Mouse (Mus musculus) gastrocnemius, postnatal 36 days (tissue): ENCODE data around the gene Inhbc. TPM values are rescaled to one million over a fixed set of nuclear protein-coding genes. Genes with fewer than 3 reads are reported as not detected.

Experiments
- DNase-seq, 2 experiments: peaks; one replicate each; pipeline ENCODE4 v3.0.0; 2022
- intact Hi-C: fragments of 180-260 bp; cut with DNase I; formaldehyde crosslinking; loops from one replicate; pipeline ENCODE4 v1.15.1; 2025
- long read RNA-seq, 2 experiments: library from polyadenylated mRNA; stranded (forward); transcript quantifications; one replicate each; pipeline ENCODE4 v2.0.0; 2021
- total RNA-seq, 2 experiments: library from RNA; stranded (reverse); gene quantifications; 2 replicates each; pipeline ENCODE4 v1.2.3; 2021

Inhbc gene
- not detected for total RNA-seq
- long read RNA-seq, experiment 1, result 0 reads
- long read RNA-seq, experiment 2, result 0 reads

DNA sequence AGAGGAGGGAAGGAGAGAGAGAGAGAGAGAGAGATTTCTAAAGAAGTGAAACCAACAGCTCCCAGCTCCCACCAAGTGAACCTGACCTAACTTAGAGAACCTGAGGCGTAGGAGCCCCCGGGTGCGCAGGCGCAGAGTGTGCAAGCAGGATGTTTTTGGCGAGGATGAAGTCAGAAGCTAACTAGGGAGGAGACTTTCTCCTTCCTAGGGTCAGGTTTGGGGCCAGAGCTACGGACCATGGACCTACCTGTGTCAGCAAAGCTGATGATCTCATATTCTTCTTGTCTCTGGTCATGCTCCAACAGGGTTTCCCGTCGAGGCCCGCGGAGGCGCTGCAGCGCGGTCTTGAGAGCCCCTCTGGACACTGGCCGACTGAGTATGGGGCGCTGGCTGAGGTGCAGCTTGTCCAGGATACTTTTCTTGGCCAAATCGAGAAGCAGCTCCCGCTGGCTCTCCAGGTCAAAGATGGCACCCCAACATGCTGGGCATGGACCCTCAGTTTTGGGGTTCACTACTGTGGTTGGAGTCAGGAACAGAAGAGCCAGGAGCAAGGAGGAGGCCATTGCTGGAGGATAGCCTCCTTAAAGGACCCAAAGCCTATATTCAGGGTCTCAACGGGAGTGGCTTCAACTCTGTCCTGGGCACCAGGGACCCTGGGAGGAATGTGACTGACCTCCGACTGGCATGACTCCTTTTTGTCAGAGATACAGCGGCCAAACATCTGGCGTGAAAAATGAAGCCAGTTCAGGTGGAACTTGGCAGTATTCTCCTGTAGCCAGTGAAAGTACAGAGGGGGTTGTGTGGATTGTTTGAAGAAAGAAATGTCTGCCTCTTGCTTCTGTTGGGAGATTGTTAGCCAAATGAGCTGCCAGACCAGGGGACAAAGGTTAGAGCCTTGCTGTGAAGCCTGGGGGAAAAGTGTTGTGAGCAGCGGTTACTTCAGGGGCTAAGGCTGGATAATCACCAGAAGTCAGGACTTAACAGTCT is at the start of gene Inhbc:
Gene Inhbc (minus strand): TSS at position 598 of the 987 bp plus-strand sequence.
- no peak for DNase-seq
- intact Hi-C loops, result no loop called here

DNA sequence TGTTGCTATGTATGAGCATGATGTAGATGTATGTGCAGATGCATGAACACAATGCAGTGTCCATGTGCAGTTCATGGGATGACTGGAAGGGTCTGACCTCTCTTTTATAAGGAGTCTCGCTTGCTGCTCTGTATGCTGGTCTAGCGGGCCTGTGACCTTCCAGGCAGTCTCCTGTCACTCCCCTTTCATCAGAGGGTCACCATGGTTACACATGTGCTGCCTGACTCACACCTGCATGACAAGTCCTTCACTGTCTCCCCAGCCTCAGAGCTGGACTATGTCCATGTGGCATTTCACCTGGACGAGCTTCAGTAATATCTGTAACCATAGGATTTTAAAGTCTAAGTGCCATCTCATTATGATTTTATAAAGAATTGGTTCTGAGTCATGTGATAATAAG is 43.9 kb upstream of the Inhbc start:
- intact Hi-C loops, result no loop called here
- DNase-seq, result no peak

DNA sequence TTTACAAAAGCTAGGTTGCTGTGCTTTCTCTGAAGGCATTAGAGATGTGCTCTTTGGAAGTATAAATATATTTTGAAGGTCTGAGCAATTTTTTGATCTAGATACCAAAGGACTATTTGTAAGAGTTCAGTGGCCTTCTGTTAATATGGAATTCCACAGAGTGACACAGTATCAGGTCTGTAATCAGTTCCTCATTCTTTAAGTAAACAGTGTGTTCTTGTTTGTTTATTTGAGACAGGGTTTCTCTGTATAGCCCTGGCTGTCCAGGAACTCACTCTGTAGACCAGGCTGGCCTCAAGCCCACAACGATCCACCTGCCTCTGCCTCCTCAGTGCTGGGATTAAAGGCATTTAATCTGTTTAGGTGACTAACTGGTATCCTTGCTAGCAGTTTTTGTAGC is 43.4 kb upstream of the Inhbc start:
- DNase-seq, result no peak
- intact Hi-C loops, result no loop called here

DNA sequence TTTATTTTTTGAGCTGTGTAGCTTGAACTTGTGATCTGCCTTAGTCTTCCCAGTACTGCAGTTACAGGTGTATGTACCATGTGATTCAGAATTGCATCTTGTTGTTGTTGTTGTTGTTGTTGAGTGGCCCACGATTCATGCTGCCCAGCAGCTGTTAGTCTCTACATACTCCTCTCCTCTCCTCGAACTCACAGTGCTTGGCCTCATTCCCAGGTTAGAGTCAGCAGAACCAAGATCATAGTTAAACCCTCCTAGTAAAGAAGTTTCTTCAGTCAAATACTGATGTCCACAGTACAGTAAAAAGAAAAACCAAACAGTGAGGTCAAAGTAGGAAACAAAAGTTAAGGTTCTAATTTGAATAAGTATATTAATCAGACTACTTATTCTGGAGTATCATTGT is 42.5 kb upstream of the Inhbc start:
- intact Hi-C loops, result no loop called here
- DNase-seq, result no peak

DNA sequence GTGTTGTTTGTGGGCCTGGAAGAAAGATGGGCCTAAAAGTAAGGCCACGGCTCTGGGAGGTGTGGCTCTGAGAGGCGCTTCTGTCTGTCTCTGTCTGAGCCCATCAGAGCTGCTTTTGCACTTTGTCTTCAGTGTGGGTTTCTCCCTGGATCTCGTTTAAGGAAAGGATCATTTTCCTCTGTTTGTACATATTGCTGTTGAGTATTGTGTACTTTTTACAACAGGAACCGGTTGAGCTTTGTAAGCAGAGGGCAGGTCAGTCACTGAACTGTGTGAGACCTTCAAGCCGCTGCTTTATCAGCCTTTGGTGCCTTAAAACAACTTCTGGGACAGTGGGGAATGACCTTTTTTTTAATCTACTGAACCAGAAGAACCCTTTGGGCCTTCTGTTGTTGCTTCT is 41.9 kb upstream of the Inhbc start:
- intact Hi-C loops, result no loop called here
- no peak for DNase-seq

DNA sequence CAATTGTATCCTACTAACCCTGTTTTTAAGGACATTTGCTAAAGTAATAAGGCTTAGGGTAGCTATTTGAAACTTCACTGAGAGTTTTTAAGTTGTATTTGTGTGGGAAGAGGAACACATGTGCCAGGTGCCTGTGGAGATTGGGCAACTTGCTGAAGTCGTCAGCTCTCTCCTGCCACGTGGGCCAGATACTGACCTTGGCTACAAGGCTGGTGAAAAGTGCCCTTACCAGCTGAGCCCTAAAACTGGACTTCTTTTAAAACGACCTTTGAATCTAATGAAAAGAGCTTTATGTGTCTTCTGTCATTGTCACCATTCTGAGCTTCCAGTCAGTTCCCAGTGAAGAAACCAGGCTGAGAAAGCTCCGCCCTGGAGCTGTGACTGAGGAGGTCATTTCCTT is 37.2 kb upstream of the Inhbc start:
- DNase-seq, result no peak

DNA sequence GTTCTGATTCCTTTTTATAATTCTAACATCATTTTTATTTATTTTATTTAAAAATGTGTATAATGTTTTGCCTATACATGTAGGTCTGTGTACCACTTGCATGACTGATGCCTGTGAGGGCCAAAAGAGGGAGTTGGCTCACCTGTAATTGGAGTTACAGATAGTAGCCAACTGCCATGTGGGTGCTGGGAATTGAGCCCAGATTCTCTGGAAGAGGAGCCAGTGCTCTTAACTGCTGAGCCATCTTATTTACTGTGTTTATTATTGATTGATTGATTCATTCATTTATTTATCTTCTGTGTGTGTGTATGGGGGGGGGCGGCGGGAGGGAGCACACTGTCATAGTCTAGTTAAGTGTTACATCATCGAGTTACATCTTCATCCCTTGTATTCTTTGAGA is 34.5 kb upstream of the Inhbc start:
- no peak for DNase-seq
- intact Hi-C loops, result no loop called here

More for the DNA sequence above, 37.2 kb upstream of the Inhbc start:
- intact Hi-C loops, result no loop called here

DNA sequence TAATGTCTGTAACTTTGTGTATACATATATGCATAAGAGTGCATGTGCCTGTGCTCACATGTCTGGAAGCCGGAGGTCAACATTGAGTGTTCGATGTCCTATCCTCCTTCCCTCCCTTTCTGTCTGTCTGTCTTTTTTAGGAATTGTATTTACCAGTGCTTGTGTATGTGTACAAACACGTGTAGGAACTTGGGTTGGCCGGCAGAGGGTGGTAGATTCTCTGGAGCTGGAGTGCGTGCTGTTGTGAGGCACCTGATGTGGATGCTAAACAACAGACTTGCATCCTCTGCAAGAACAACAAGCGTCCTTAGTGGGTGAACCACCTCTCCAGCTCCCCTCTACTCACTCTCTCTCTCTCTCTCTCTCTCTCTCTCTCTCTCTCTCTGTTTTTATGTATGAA is 21.5 kb upstream of the Inhbc start:
- no peak for DNase-seq
- intact Hi-C loops, result no loop called here

DNA sequence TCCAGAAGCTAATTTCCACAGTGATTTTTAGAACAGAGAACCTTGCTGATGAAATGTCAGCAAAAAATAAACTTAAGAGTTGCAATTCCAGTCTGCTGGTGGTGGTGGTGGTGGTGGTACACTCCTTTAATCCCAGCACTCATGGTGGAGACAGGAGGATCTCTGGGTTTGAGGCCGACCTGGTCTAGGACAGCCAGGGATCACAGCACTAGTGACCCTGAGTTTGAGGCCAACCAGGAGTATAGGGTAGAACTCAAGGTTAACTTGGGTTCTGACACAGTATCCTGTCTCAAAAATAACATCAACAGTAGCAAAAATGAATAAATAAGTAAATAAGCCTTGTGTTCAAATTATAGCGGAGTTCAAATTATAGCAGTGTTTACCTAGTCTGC is 11.5 kb upstream of the Inhbc start:
- intact Hi-C loops, result no loop called here
- no peak for DNase-seq

DNA sequence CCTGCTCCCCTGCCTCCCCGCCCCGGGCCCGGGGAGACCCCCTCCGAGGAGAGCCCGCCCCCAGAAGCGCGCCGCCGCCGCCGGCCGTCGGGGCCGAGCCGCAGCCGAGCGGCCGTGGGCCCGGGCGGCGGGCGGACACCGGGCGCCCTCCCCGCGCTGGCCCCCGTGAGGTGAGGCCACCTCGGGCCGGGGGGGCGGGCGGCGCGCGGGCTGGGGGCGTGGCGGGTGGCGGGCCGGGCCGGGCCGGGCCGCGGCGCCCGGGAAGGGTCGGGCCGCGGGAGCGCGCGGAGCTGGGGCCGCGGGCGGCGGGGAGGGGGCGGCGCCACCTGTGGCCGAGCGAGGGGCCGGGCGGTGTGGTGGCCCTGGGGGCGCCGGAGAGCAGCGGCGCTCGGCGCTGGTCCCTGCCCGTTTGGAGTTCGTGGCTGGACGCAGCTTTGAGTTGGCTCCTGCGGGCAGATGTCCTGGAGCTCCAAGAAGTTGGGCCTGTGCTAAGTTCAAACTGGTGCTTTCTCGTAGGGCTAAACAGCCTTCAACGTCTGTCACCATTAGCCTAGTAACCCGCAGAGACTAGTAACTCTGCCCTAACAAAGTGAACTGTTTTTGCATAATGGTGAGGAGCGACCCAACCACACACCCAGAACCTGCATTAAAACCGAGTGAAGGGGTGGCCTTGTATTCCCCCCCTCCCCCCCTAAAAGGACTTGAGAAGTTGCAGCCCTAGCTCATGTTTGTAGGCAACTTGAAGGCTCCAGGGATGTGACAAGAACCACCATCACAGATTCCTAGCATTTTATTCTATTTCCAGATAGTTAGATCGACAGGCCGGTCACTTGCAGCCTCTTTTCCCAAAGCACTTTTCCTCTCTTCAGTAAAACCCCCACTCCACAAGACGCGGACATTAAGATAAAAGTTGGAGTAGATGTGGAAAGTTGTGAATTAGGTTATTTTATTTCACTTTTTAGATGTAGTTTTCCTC is 10.8 kb upstream of the Inhbc start:
- intact Hi-C loops, result no loop called here
- peak; percentile 43 to 47 for DNase-seq

DNA sequence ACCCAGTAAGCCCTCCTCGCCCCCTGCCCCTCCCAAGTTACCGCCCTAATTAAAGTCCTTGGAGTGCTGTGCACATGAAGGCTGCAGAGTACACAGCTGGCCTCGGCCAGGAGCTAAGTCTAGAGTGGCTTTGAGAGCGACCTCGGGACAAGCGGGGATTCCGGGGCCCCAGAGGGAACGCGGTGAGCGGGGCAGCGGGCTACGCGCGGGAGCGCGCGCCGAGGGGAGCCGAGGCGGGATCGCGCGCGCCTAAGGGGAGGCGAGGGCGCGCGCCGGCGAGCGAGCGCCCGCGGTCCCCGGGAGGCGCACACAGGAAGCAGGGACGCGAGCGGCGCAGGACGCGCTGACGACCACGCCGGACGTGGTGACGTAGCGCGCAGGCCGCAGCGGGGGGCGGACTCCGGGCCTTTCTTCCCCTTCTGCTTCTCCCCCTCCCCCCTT is 10.0 kb upstream of the Inhbc start, which contains the start of gene R3hdm2:
Gene R3hdm2 (plus strand): TSS at position 77 of the 441 bp plus-strand sequence.
- intact Hi-C loops, result no loop called here
- DNase-seq, result peak; percentile 83 to 85

DNA sequence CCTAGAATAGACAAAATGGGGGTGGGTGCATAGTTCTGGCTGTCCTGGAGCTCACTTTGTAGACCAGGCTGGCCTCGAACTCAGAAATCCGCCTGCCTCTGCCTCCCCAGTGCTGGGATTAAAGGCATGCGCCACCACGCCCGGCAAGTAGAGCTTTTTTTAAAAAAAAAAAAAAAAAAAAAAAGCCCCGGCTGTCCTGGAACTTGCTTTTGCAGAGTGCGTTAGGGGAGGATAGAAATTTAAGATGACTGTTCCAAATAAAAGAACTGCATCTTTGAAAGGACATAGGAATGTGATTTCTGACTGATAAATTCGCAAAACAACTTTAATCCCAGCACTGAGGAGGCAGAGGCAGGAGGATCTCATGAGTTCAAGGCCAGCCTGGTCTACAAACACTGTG is 9.4 kb upstream of the Inhbc start:
- DNase-seq, result no peak
- intact Hi-C loops, result no loop called here

DNA sequence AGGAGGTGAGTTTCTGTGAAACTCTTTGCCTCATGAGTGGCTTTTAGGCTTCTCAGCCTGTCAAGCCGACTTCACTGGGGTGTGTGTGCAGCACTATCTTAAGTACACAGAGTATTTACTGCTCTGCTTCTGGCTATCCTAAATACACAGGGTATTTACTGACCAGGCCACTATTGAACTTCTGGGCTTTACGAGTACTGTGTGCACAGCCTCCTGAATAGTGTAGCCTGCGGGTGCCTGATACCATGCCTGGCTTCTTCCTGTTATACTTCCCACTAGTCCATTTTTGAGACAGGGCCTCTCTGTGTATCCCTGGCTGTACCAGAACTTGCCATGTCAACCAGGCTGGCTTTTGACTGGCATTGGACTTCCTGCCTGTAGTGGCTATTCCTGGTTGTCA is 7.5 kb upstream of the Inhbc start:
- intact Hi-C loops, result no loop called here
- DNase-seq, result no peak

DNA sequence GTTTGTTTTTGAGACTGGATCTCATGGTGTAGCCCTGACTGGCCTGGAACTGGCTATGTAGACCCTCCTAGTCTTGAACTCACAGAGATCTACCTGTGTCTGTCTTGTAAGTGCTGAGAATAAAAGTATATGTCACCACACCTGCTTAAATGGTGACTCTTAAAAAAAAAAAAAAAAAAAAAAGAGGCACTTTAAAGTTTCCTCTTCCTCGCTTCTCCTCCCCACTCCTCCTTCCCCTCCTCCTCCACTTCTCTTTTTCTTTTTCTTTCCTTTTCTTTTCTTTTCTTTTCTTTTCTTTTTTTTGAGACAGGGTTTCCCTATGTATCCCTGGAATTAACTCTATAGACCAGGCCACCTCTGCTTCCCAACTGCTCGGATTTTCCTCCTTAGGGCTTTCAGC is 792 bp upstream of the Inhbc start:
- intact Hi-C loops, result no loop called here
- no peak for DNase-seq

DNA sequence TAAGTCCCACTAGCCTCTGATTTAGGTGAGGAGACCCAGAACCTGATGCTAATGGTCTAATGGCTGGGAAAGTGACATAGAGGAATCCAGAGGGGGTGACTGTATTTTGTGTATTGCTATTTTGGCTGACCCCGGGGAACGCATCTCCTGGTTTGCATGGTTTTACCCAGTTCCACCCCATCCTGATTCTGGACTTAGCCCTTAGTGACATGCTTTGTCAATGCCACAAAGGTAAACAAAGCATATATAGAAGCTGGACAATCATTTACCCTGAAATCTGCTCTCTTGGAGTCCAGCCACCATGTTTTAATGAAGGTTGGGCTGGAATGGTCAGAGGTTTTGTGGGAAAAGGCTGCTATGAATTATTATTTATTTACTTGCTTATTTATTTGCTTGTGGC is 2.0 kb downstream of the Inhbc start:
- no peak for DNase-seq
- intact Hi-C loops, result no loop called here

DNA sequence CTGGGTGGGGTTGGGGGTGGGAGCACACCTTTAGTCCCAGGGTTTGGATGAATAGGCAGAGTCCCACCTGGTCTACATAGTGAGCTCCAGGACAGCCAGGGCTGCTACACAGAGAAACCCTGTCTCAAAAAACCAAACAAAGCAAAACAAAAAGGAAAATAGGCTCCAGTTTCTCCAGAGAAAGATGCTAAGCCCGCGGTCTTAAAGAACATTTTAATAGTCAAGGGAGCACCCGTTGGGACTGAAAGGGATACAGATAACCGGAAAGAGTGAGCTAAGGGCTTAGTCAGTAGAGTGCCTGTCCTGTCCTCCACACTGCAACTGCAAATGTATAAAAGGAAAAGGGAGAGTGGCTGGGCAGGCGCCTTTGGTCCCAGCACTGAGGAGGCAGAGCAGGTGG is 3.1 kb downstream of the Inhbc start:
- DNase-seq, result no peak
- intact Hi-C loops, result no loop called here

DNA sequence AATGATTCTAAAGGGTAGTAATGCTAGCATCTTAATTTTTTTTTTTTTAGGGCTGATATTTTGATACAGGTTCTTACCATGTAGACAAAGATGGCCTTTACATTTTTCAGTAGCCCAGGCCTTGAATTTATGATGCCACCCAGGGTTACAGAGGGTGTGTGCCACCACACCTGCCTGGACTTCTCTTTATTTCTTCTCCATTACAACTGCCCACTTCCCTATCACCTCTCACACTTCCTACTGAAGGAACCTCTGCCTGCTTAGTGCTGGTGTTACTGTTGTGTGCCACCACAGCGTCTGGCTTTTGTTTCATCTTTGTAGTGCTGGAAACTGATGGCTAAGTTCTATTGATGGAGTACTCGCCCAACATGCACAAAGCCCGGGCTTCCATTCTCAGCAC is 9.5 kb downstream of the Inhbc start:
- no peak for DNase-seq
- intact Hi-C loops, result no loop called here

DNA sequence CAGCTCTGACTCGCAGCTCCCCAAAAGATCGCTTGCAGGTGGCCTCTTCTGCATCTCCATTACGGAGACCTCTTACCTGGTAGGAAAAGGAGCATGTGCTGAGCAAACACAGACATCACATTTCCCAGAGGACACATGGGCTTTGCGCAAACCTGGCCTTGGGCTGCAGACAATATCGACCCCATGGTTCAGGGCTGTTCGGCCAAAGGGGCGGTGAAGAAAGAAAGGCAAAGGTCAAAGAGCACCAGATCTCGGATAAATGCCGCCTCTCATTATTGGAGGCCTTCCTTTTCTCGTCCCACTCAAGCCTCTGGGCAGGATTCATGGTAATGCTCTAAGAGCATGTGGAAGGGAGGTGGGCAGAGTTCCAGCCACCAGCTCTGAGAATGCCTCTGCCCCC is 14.9 kb downstream of the Inhbc start:
- DNase-seq, result no peak
- intact Hi-C loops, result no loop called here

DNA sequence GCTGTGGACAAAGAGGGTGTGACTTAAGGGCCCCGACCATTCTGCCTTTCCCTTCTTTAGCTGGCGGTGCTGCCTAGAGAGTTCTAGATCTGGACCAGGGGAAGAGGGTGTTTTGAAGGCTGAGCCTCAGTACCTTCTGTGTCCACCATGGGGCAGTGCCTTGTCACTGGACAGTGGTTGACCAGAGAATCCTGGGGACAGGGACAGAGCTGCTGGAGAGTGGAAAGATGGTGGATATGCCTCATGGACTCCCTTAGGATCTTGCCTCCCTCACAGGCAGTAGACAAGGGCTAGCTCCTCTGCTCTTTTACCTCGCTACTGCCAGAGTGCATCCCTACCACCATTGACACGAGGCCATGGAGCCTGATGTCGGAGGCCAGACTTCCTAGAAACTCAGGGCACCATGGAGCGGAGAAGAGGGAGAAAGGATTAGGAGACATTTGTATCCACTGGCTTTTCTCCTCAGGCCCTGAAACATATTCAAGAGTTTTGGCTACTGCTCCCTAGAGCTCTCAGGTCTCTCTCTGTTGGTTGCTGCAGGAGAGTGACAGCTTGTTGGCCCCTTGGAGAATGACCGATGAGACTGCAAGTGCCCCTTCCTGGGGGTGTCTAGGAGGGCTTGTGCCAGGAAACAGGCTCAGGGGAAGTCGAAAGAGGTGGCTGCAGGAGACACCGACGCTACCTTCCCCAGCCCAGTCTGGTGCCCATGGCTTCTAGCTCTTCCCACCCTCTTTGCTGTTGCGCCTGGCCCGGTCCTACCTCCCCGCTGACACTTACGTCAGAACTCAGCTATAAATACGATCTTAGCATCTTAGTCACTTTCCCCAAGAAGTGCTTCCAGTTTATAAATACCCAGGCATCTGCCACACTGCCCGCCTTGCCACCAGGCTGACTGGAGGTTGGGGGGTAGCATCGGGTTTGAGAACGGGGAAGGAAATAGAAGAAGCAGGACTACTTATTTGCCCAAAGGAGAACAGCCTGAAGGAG is 16.0 kb downstream of the Inhbc start, which contains the start of gene Inhbe:
Gene Inhbe (minus strand): TSS at position 503 of the 987 bp plus-strand sequence.
- intact Hi-C loops, result no loop called here
- DNase-seq, result no peak

DNA sequence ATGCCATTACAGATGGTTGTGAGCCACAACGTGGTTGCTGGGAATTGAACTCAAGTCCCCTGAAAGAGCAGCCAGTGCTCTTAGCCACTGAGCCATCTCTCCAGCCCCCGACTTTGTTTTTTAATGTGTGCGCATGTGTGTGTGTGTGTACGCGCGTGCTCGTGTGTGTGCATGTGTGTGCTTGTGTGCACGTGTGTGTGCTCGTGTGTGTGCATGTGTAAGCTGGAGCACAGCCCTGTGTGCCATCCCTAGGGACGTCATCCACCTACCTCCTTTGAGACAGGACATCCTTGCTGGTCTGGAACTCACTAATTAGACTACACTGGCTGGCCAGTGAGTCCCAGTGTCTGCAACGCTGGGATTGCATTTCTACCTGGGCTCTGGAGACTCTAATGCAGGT is 17.5 kb downstream of the Inhbc start:
- intact Hi-C loops, result no loop called here
- DNase-seq, result no peak
